Comparison of ENCODE assay signal across 38 mouse cellular contexts in genomic region chr1:85573554-85573953, GRCm38 (mm10). TPM values are rescaled to one million over a fixed set of nuclear protein-coding genes. Genes with fewer than 3 reads are reported as not detected.
"Had no signal": no experiment of that assay in that cellular context is flagged by ENCODE, and none has a peak within 500 bp of the region (broad histone marks: within the 10 kb centered on the region; RNA-seq: fewer than 3 reads in every experiment).

No protein-coding gene starts in this region.

RNA-seq across cellular contexts. Expression of gene G530012D18Rik, which starts 1.9 kb away (rescaled TPM):
- total RNA-seq: left cerebral cortex, adult 8-10 months; left cerebral cortex, postnatal 10 days; left cerebral cortex, postnatal 14 days; left cerebral cortex, postnatal 25 days; left cerebral cortex, postnatal 36 days; left cerebral cortex, postnatal 4 days; liver, adult 2 months; megakaryocyte, adult 5-6 weeks; megakaryocyte-erythroid progenitor cell, adult 5-6 weeks; midbrain, postnatal 0 days; monocyte, adult 5-6 weeks had no signal
- polyA plus RNA-seq: limb, embryonic 10.5 days; limb, embryonic 11.5 days; limb, embryonic 12.5 days; limb, embryonic 13.5 days; limb, embryonic 14.5 days; limb, embryonic 15.5 days; liver, adult 2 months; liver, embryonic 11.5 days; liver, embryonic 12.5 days; liver, embryonic 13.5 days; liver, embryonic 15.5 days; liver, embryonic 16.5 days; liver, postnatal 0 days; lung, adult 2 months; lung, embryonic 14.5 days; lung, embryonic 15.5 days; lung, embryonic 16.5 days; macrophage; midbrain, embryonic 10.5 days; midbrain, embryonic 11.5 days; midbrain, embryonic 12.5 days; midbrain, embryonic 13.5 days; midbrain, embryonic 14.5 days; midbrain, embryonic 15.5 days; midbrain, embryonic 16.5 days; midbrain, postnatal 0 days; myocyte; neural tube, embryonic 11.5 days; neural tube, embryonic 12.5 days had no signal

RNA-seq across cellular contexts. Expression of gene Sp110, which starts 25.1 kb away (rescaled TPM):
- polyA plus RNA-seq: myocyte had no signal
